Mouse (Mus musculus): ENCODE data around the gene Emc1. TPM values are rescaled to one million over a fixed set of nuclear protein-coding genes. Genes with fewer than 3 reads are reported as not detected.
"Not testable (repeated sequence)": the region's sequence is repeated elsewhere in the genome, so short reads cannot be mapped to it uniquely, and the experiment has no call there.

Gene Emc1
- polyA plus RNA-seq, 1 experiment from 2014 or later: 32.3 TPM

- Histone ChIP-seq H3K27ac (replicated peaks) (no peak overlapping the region), H3K27me3 (ENCODE audit: low read depth, poor library complexity, severe bottlenecking) (no peaks in the 10 kb centered on the region), H3K36me3 (peaks cover 98% of the 10 kb centered on the region), H3K4me1 (no peaks in the 10 kb centered on the region), H3K4me3 (no peak overlapping the region), H3K9me3 (replicated peaks) (no peaks in the 10 kb centered on the region)
- no peak for DNase-seq (ENCODE audit: low spot score)
- 91% methylated on average over 5 of the region's 5 CpGs for WGBS
These were observed 15.7 kb downstream of the Emc1 start for GRCm38 (mm10) chr4:139368038-139368437.

DNA sequence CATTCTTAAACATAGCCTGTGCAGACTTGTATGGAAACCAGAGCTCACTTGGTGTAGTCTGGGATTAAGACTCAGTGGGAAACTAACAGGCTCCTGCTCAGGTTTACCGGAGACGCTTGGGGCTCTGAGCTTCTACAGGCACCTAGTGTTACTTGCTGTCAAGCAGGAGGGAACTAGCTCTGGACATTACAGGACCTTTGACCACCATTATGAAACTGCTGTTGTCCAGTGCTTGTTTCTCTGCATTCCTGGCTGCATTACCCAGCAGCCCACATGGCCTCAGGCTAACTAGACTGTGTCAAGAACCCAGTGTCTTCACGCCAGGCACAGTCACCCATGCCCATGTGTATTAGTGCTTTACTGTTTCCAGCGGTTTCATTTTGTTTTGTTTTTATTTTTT is 20.7 kb downstream of the Emc1 start:
- Histone ChIP-seq H3K27me3 (ENCODE audit: low read depth, poor library complexity, severe bottlenecking) (no peaks in the 10 kb centered on the region), H3K4me3 (no peak overlapping the region), H3K27ac (replicated peaks) (no peak overlapping the region), H3K9me3 (replicated peaks) (no peaks in the 10 kb centered on the region), H3K4me1 (no peaks in the 10 kb centered on the region), H3K36me3 (peaks cover 97% of the 10 kb centered on the region)
- DNase-seq (ENCODE audit: low spot score): no peak
- 89% methylated on average over 4 of the region's 4 CpGs for WGBS

DNA sequence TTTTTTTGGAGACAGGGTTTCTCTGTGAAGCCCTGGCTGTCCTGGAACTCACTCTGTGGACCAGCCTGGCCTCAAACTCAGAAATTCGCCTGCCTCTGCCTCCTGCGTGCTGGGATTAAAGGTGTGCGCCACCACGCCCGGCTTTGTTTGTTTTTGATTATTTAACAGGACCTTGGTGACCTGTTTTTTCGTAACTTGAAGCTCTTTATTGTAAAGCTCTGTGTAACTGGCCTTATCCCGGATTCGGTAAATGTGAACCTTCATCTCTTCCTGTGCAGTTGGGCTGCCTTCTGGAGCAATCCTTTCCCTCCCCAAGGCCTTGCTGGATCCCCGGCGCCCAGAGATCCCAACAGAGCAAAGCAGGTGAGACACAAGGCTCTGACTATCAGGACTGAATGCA is 21.1 kb downstream of the Emc1 start:
- Histone ChIP-seq H3K9me3 (replicated peaks) (no peaks in the 10 kb centered on the region), H3K36me3 (peaks cover 93% of the 10 kb centered on the region), H3K4me1 (no peaks in the 10 kb centered on the region), H3K27ac (replicated peaks) (no peak overlapping the region), H3K27me3 (ENCODE audit: low read depth, poor library complexity, severe bottlenecking) (no peaks in the 10 kb centered on the region), H3K4me3 (no peak overlapping the region)
- DNase-seq (ENCODE audit: low spot score): no peak
- WGBS: 92% methylated on average over 10 of the region's 10 CpGs

- Histone ChIP-seq H3K9me3 (replicated peaks) (no peaks in the 10 kb centered on the region), H3K4me3 (peak overlapping the region; percentile 97), H3K36me3 (peaks cover 33% of the 10 kb centered on the region), H3K27me3 (ENCODE audit: low read depth, poor library complexity, severe bottlenecking) (no peaks in the 10 kb centered on the region), H3K4me1 (peaks cover 27% of the 10 kb centered on the region), H3K27ac (replicated peaks) (peak overlapping the region; percentile 91)
- 18% methylated on average over 8 of the region's 8 CpGs for WGBS
- no peak for DNase-seq (ENCODE audit: low spot score)
These were observed 27.3 kb downstream of the Emc1 start for GRCm38 (mm10) chr4:139379719-139380118.

DNA sequence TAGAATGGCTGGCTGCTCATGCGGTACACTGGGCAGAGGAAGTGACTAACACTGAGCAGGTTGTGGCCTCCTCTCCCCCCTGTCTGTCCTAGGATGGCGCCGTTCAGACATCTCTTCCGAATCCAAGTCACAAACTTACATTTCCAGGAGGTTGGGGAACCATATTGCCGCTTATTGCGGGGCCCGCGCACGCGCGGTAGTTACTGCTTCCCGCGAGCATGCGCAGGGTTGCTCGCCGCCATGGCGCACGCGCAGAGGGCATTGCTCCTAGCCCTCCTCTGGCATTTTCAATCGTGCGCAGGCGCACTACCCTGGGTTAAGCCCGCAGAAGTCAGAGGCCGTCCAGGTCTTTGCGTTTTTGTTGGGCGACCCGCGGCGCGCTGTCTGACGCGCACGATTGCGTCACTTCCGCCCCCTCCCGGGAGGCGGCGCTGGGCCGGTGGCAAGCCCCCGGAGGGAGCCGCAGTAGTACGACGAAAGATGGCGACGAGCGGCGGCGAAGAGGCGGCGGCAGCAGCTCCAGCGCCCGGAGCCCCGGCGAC is 27.9 kb downstream of the Emc1 start:
- WGBS: under 1% methylated on average over 54 of the region's 54 CpGs
- peak; percentile 100 for DNase-seq (ENCODE audit: low spot score)
- Histone ChIP-seq H3K27me3 (ENCODE audit: low read depth, poor library complexity, severe bottlenecking) (no peaks in the 10 kb centered on the region), H3K36me3 (peaks cover 27% of the 10 kb centered on the region), H3K4me3 (peak overlapping the region; percentile 97), H3K27ac (replicated peaks) (peak overlapping the region; percentile 91), H3K9me3 (replicated peaks) (no peaks in the 10 kb centered on the region), H3K4me1 (peaks cover 27% of the 10 kb centered on the region)

DNA sequence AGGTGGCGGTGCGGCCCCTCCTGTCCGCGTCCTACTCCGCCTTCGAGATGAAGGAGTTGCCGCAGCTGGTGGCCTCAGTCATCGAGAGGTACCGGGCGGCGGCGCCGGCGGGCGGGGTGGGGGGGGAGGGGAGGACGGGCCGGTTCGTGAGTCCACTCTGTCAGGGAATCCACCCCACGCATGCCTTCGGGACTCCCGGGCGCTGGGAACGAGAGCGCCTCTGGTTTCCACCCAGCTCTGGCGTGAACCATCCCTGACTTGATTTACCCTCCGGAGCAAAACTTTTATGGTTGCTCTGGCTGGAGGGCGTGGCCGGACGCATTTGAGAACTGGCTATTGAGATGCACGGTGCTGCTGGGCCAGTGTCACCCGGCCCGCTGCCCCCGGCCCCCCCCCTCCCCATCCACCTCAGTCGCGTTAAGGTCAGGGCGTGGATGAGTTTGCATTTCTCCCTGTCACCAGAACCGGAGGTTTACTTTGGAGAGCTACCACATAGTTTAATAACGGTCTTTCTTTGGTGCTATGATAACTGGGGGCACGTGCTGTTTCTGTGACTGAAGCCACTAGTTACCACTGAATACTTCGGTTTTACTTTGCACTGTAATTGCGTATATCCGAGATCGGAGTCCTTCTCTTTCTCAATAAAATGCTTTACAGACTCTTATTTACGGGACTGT is 28.5 kb downstream of the Emc1 start:
- H3K4me3 ChIP-seq: peak overlapping the region; percentile 97
- WGBS: 5% methylated on average over 43 of the region's 44 CpGs
- no peaks in the 10 kb centered on the region for H3K9me3 ChIP-seq (replicated peaks)
- DNase-seq (ENCODE audit: low spot score): no peak
- peaks cover 21% of the 10 kb centered on the region for H3K36me3 ChIP-seq
- no peaks in the 10 kb centered on the region for H3K27me3 ChIP-seq (ENCODE audit: low read depth, poor library complexity, severe bottlenecking)
- H3K27ac ChIP-seq (replicated peaks): peak overlapping the region; percentile 91
- H3K4me1 ChIP-seq: peaks cover 27% of the 10 kb centered on the region

GRCm38 (mm10) chr4:139381452-139381845 is 29.1 kb downstream of the Emc1 start:
- peaks cover 31% of the 10 kb centered on the region for H3K4me1 ChIP-seq
- no peaks in the 10 kb centered on the region for H3K9me3 ChIP-seq (replicated peaks)
- H3K27me3 ChIP-seq (ENCODE audit: low read depth, poor library complexity, severe bottlenecking): no peaks in the 10 kb centered on the region
- H3K27ac ChIP-seq (replicated peaks): no peak overlapping the region
- H3K4me3 ChIP-seq: peak overlapping the region; percentile 97
- H3K36me3 ChIP-seq: peaks cover 16% of the 10 kb centered on the region
- DNase-seq (ENCODE audit: low spot score): no peak
- 61% methylated on average over 4 of the region's 4 CpGs for WGBS

DNA sequence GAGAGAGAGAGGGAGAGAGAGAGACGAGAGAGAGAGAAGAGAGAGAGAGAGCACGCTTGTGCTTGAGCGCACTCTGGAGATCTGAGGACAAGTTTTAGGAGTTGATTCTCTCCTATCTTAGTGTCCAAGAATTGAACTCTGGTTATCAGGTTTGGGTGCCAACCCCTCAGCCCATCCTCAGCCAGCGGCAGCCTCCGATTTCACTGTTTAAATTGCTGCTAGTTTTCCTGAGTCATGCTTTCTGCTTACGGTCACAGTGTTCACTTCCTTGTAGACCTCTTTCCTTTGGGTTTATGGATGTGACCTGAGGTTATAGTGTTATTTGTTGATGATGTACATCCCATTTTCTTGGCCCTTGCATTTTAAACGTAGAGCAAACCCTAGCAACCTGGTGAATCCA is 29.8 kb downstream of the Emc1 start:
- no peak for DNase-seq (ENCODE audit: low spot score)
- Histone ChIP-seq H3K4me3 (peak overlapping the region; percentile 97), H3K36me3 (peaks cover 9% of the 10 kb centered on the region), H3K27ac (replicated peaks) (no peak overlapping the region), H3K27me3 (ENCODE audit: low read depth, poor library complexity, severe bottlenecking) (no peaks in the 10 kb centered on the region), H3K9me3 (replicated peaks) (no peaks in the 10 kb centered on the region), H3K4me1 (peaks cover 38% of the 10 kb centered on the region)
- 80% methylated on average over 7 of the region's 7 CpGs for WGBS

GRCm38 (mm10) chr4:139385841-139386240 is 33.5 kb downstream of the Emc1 start:
- Histone ChIP-seq H3K4me1 (peaks cover 42% of the 10 kb centered on the region), H3K36me3 (peaks cover 25% of the 10 kb centered on the region)
- H3K27ac ChIP-seq (replicated peaks); H3K9me3 ChIP-seq (replicated peaks); DNase-seq (ENCODE audit: low spot score); H3K27me3 ChIP-seq (ENCODE audit: low read depth, poor library complexity, severe bottlenecking); H3K4me3 ChIP-seq: not testable (repeated sequence)
- WGBS: 94% methylated on average over 5 of the region's 5 CpGs

DNA sequence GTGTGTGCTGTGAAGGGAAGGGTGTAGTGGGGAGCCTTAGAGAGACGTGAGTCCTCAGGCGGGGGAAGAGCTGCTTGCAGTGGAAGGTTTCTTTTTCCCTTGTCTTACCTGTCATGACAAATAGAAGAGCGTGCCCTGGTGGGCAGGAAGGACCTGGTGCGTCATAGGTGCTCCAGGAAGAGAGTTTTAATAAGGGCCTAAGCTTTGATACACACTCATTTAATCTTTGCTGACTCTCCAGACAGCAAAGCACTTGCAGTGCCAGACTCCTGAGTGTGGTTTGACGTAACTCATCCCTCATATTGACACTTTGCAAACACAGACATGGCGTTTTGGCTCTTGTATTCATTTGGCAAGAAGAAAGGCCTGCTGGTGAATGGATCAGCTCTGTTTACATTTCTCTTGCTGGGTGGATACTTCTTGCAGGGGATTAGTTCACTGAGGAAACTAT is 34.5 kb downstream of the Emc1 start:
- DNase-seq (ENCODE audit: low spot score): no peak
- H3K4me3 ChIP-seq: no peak overlapping the region
- peaks cover 32% of the 10 kb centered on the region for H3K4me1 ChIP-seq
- 74% methylated on average over 6 of the region's 6 CpGs for WGBS
- no peak overlapping the region for H3K27ac ChIP-seq (replicated peaks)
- peaks cover 36% of the 10 kb centered on the region for H3K36me3 ChIP-seq
- no peaks in the 10 kb centered on the region for H3K27me3 ChIP-seq (ENCODE audit: low read depth, poor library complexity, severe bottlenecking)
- H3K9me3 ChIP-seq (replicated peaks): no peaks in the 10 kb centered on the region

DNA sequence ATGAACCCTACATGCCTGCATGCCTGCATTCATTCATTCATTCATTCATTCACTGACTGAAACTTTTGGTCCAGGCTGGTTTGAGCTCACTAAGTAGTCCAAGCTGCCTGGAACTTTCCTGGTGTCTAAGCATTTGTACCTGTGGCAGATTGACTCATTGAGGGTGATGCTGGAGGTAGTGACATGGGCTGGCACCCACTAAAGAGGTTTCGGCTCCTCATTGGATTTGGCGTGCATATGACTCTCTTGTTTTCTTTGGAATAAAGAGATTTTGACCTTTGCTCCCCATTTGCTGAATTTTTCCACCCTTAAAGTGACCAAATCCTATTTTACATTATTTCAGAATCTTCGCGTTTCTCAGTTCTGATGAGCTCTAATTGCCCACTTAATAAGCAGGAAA is 37.2 kb downstream of the Emc1 start:
- peaks cover 20% of the 10 kb centered on the region for H3K4me1 ChIP-seq
- no peaks in the 10 kb centered on the region for H3K9me3 ChIP-seq (replicated peaks)
- H3K36me3 ChIP-seq: peaks cover 61% of the 10 kb centered on the region
- H3K4me3 ChIP-seq: no peak overlapping the region
- no peak for DNase-seq (ENCODE audit: low spot score)
- no peaks in the 10 kb centered on the region for H3K27me3 ChIP-seq (ENCODE audit: low read depth, poor library complexity, severe bottlenecking)
- H3K27ac ChIP-seq (replicated peaks): no peak overlapping the region
- WGBS: 90% methylated on average over 4 of the region's 4 CpGs

DNA sequence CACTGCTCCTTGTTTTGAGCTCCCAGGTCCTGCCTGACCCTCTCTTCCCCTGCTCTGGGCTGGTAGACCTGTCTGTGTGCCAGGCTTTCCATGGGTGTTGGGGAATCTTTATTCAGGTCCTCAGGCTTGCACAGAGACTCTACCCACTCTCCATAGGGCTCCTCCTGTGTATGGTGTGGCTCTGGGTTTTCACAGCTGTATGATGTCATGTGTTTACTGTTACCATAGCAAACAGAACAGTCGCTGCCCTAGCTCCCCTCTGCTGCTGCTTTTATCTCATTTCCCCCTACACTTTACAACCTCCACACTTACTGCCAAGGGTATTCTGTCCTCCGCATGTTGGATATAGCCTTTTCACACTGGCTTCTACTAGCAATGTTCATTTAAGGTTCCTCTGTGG is 43.0 kb downstream of the Emc1 start:
- 80% methylated on average over 2 of the region's 2 CpGs for WGBS
- no peak overlapping the region for H3K27ac ChIP-seq (replicated peaks)
- DNase-seq (ENCODE audit: low spot score): no peak

GRCm38 (mm10) chr4:139400487-139400886 is 48.1 kb downstream of the Emc1 start:
- DNase-seq (ENCODE audit: low spot score): no peak
- H3K9me3 ChIP-seq (replicated peaks): no peaks in the 10 kb centered on the region
- H3K27ac ChIP-seq (replicated peaks): no peak overlapping the region
- H3K4me3 ChIP-seq: no peak overlapping the region
- 91% methylated on average over 5 of the region's 5 CpGs for WGBS
- peaks cover 99% of the 10 kb centered on the region for H3K36me3 ChIP-seq
- no peaks in the 10 kb centered on the region for H3K27me3 ChIP-seq (ENCODE audit: low read depth, poor library complexity, severe bottlenecking)
- H3K4me1 ChIP-seq: no peaks in the 10 kb centered on the region

More for the DNA sequence above, 43.0 kb downstream of the Emc1 start:
- Histone ChIP-seq H3K4me1 (no peaks in the 10 kb centered on the region), H3K36me3 (peaks cover 97% of the 10 kb centered on the region), H3K27me3 (ENCODE audit: low read depth, poor library complexity, severe bottlenecking) (no peaks in the 10 kb centered on the region), H3K9me3 (replicated peaks) (no peaks in the 10 kb centered on the region), H3K4me3 (no peak overlapping the region)

Data from midbrain, embryonic 10.5 days (tissue).